ENCODE assay signal across 8 mouse cellular contexts in the genomic region with DNA sequence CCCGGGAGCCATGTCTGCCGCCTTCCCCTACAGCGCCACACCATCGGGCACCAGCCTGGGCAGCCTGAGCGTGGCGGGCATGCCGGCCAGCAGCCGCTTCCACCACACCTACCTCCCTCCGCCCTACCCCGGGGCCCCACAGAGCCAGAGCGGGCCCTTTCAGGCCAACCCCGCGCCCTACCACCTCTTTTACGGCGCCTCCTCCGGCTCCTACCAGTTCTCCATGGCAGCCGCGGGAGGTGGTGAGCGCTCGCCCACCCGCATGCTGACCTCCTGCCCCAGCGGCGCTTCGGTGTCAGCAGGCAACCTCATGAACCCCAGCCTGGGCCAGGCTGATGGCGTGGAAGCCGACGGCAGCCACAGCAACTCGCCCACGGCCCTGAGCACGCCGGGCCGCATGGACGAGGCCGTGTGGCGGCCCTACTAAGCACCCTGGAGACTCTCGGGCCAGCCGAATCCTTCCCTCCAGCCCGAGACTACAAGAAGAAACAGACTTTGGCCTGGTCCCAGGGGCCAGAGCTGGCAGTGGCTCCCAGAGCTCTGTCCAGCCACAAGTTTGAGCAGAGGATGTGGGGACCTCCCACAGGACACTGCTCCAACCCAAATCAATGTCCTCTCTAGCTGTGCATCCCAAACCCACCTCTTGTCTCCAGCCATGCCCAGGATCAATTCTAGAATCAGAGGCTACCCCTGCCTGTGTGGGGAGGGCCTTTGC. TPM values are rescaled to one million over a fixed set of nuclear protein-coding genes. Genes with fewer than 3 reads are reported as not detected.
DNase-seq lines count a peak whose midpoint lies in the region; ATAC-seq and TF ChIP-seq lines count a peak whose summit lies in the region.

No protein-coding gene starts in this region.

- DNase-seq in gastrocnemius, adult 2 months, result no peak
- DNase-seq in gastrocnemius, postnatal 25 days, result no peak
- DNase-seq in embryo, embryonic 11 days, result peak; percentile 67
- DNase-seq in midbrain, embryonic 11.5 days (ENCODE audit: low spot score, missing footprints), result peak; percentile 93
- DNase-seq in gastrocnemius, postnatal 4 days (ENCODE audit: low spot score in 2 of 2), result no peak
- no peak for DNase-seq in right cerebral cortex, postnatal 4 days
- DNase-seq in thymus, postnatal 10 days (ENCODE audit: low spot score in 2 of 2), result no peak

- H3K4me1 ChIP-seq in hindbrain, embryonic 12.5 days, result peaks cover 20% of the 10 kb centered on the region
- H3K4me1 ChIP-seq in midbrain, embryonic 11.5 days (ENCODE audit: control insufficient read depth, insufficient read depth, low read length), result peaks cover 6% of the 10 kb centered on the region

- ATAC-seq in hindbrain, embryonic 12.5 days (ENCODE audit: low FRiP score), result no peak
- peak; percentile 19; the same call in 1 of the 2 replicates for ATAC-seq in midbrain, embryonic 11.5 days (ENCODE audit: low FRiP score)

- H3K4me3 ChIP-seq in gastrocnemius, adult 2 months, result peak overlapping the region; percentile 47
- peak overlapping the region; percentile 27 for H3K4me3 ChIP-seq in hindbrain, embryonic 12.5 days
- H3K4me3 ChIP-seq in midbrain, embryonic 11.5 days (ENCODE audit: low read depth, low read length), result peak overlapping the region; percentile 26

- peaks cover 58% of the 10 kb centered on the region for H3K27me3 ChIP-seq in hindbrain, embryonic 12.5 days
- peaks cover 17% of the 10 kb centered on the region for H3K27me3 ChIP-seq in midbrain, embryonic 11.5 days (ENCODE audit: control insufficient read depth, insufficient read depth, low read length)

- no peak for TF ChIP-seq CTCF in gastrocnemius, adult 2 months (IDR thresholded peaks at IDR 0.05)

- intact Hi-C loops in gastrocnemius, adult 2 months (cut with DNase I), result no loop called here

- H3K9ac ChIP-seq in hindbrain, embryonic 12.5 days, result peak overlapping the region; percentile 60
- peak overlapping the region; percentile 59 for H3K9ac ChIP-seq in midbrain, embryonic 11.5 days (ENCODE audit: low read length)

- 6% methylated on average over 38 of the region's 38 CpGs for WGBS in hindbrain, embryonic 12.5 days
- WGBS in midbrain, embryonic 11.5 days, result 6% methylated on average over 38 of the region's 38 CpGs

- no peaks in the 10 kb centered on the region for H3K36me3 ChIP-seq in hindbrain, embryonic 12.5 days
- no peaks in the 10 kb centered on the region for H3K36me3 ChIP-seq in midbrain, embryonic 11.5 days (ENCODE audit: control insufficient read depth, insufficient read depth, low read length)

- H3K9me3 ChIP-seq in hindbrain, embryonic 12.5 days (replicated peaks), result no peaks in the 10 kb centered on the region
- no peaks in the 10 kb centered on the region for H3K9me3 ChIP-seq in midbrain, embryonic 11.5 days (ENCODE audit: control insufficient read depth, low read length)

- H3K4me2 ChIP-seq in hindbrain, embryonic 12.5 days (replicated peaks), result peak overlapping the region; percentile 55
- peak overlapping the region; percentile 58 for H3K4me2 ChIP-seq in midbrain, embryonic 11.5 days

- no peak overlapping the region for H3K27ac ChIP-seq in gastrocnemius, adult 2 months
- H3K27ac ChIP-seq in hindbrain, embryonic 12.5 days, result no peak overlapping the region
- no peak overlapping the region for H3K27ac ChIP-seq in midbrain, embryonic 11.5 days (ENCODE audit: low read depth, low read length)

RNA-seq across cellular contexts. Expression of a gene that starts 55.1 kb away (rescaled TPM):
- under 1 TPM in 1 of 2 experiments, not detected in 1; 0.17 TPM for total RNA-seq in gastrocnemius, adult 2 months (2021)
- total RNA-seq in gastrocnemius, postnatal 25 days (2021), result under 1 TPM in 1 of 2 experiments, not detected in 1; 0.11 TPM
- 0.19 and 0.29 TPM in 2 replicates for polyA plus RNA-seq in hindbrain, embryonic 12.5 days (2016; fragmentation: Nextera tagmentation; extraction: Ambion mirVana)
- polyA plus RNA-seq in midbrain, embryonic 11.5 days (2014; fragmentation: Nextera tagmentation; extraction: Ambion mirVana), result 0.08 TPM in 1 of 2 replicates, not detected in the other
- under 1 TPM; 0.34 to 0.49 TPM for total RNA-seq in gastrocnemius, postnatal 4 days (2021)

Comparison
In these comparisons a context has a peak if more than half of its experiments do, and no peak if none do; other contexts are left out.
1. DNase-seq: peak in embryo, embryonic 11 days (single experiment) and midbrain, embryonic 11.5 days (single experiment); none in gastrocnemius, adult 2 months (single experiment), gastrocnemius, postnatal 25 days (single experiment), gastrocnemius, postnatal 4 days (0 of 2), right cerebral cortex, postnatal 4 days (single experiment) and thymus, postnatal 10 days (0 of 2).
2. Peak in every context shown above with its lines, with median percentiles within 50 percentile points of each other: H3K4me3 ChIP-seq.